Mouse (Mus musculus) hindbrain, embryonic 11.5 days (tissue): ENCODE results near the gene Max. TPM values are rescaled to one million over a fixed set of nuclear protein-coding genes. Genes with fewer than 3 reads are reported as not detected.

ENCODE experiments used
- ATAC-seq: fragments of 200-750 bp; cut with Nextera tagmentation; 2 replicates; pipeline ENCODE4 v1.8.0; 2017; ENCODE audit warnings: mild to moderate bottlenecking, moderate TSS enrichment, moderate library complexity; ENCODE audit not compliant: low FRiP score
- DNase-seq: peaks from one replicate; pipeline ENCODE4 v3.0.0-alpha.2; 2015; ENCODE audit warnings: low spot score
- H3K27ac ChIP-seq: fragments of 300-500 bp; sonication (generic); 2 replicates; pipeline ENCODE4 v1.5.1; 2014; ENCODE audit warnings: mild to moderate bottlenecking, low read depth, low read length
- H3K27me3 ChIP-seq: fragments of 300-500 bp; sonication (generic); 2 replicates; pipeline ENCODE4 v1.6.1; 2014; ENCODE audit warnings: mild to moderate bottlenecking, low read length, moderate library complexity, mixed read lengths; ENCODE audit not compliant: control insufficient read depth, insufficient read depth
- H3K36me3 ChIP-seq: fragments of 300-500 bp; sonication (generic); 2 replicates; pipeline ENCODE4 v1.6.1; 2014; ENCODE audit warnings: mild to moderate bottlenecking, low read length, moderate library complexity, mixed read lengths; ENCODE audit not compliant: control insufficient read depth, insufficient read depth
- H3K4me1 ChIP-seq: fragments of 300-500 bp; sonication (generic); replicated peaks from 2 replicates; pipeline ENCODE4 v1.6.1; 2014; ENCODE audit warnings: low read length, mixed read lengths; ENCODE audit not compliant: control insufficient read depth, insufficient read depth
- H3K4me2 ChIP-seq: fragments of 300-500 bp; sonication (generic); replicated peaks from 2 replicates; pipeline ENCODE4 v1.6.1; 2014; ENCODE audit warnings: mild to moderate bottlenecking, low read depth, low read length
- H3K4me3 ChIP-seq: fragments of 300-500 bp; sonication (generic); 2 replicates; pipeline ENCODE4 v1.5.1; 2014; ENCODE audit warnings: low read depth, low read length
- H3K9ac ChIP-seq: fragments of 300-500 bp; sonication (generic); 2 replicates; pipeline ENCODE4 v1.6.1; 2014; ENCODE audit warnings: low read depth, low read length
- H3K9me3 ChIP-seq: fragments of 300-500 bp; sonication (generic); 2 replicates; pipeline ENCODE4 v1.6.1; 2016; ENCODE audit warnings: low read length; ENCODE audit not compliant: control insufficient read depth
- WGBS: fragments of 180-500 bp; shearing (Covaris S2); extraction: QIAGEN DNeasy Blood & Tissue Kit; methylation state at CpG from one replicate; pipeline ENCODE4 v1.1.7; 2014; 5-methylcytosine and 5-hydroxymethylcytosine counted together
- polyA plus RNA-seq: library from polyadenylated mRNA; unstranded; fragments of >200 nt; fragmentation: Nextera tagmentation; extraction: Ambion mirVana; gene quantifications from 2 replicates; pipeline ENCODE4 v1.2.1, GENCODE M21; 2014

Gene Max
- polyA plus RNA-seq, 1 experiment from 2014 or later, result 48.4 TPM

DNA sequence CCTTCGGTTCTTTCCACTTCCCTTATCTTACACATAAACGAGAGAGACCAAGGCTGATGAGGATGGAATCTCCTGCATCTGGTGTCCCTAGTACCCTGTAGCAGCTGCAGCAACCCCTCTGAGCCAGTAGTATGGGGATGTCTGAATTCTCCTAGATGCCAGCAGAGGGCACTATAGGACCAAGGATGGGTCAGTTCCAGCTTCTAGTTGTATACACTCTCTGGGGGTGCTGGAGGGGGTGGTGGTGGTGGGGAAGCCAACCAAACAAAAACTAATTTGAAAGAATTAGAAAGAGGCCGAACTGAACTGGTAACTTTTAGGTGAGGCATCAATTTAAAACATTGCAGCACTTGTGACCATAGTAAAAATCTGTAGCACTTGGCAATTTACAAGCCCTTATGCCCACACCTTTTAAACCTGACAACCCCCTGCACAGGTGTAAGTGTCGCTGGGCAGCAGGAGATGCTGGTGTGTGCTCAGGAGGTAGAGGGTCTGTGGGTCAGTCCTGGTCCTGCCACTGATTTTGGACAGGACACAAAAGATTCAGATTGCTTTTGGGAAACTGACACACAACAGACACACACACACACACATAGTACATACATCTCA lies 38.2 kb upstream of the Max start:
- H3K27ac ChIP-seq, result no peak overlapping the region
- no peaks in the 10 kb centered on the region for H3K36me3 ChIP-seq
- 17% methylated on average over 4 of the region's 4 CpGs for WGBS
- 0 out of 2 replicates have a peak, but pooled peaks cover 2% of the 10 kb centered on the region for H3K4me1 ChIP-seq
- DNase-seq (peak; percentile 85), ATAC-seq (peak; percentile 83)
- H3K4me3 ChIP-seq, result no peak overlapping the region
- H3K4me2 ChIP-seq, result no peak overlapping the region
- no peaks in the 10 kb centered on the region for H3K27me3 ChIP-seq
- no peaks in the 10 kb centered on the region for H3K9me3 ChIP-seq
- no peak overlapping the region for H3K9ac ChIP-seq

DNA sequence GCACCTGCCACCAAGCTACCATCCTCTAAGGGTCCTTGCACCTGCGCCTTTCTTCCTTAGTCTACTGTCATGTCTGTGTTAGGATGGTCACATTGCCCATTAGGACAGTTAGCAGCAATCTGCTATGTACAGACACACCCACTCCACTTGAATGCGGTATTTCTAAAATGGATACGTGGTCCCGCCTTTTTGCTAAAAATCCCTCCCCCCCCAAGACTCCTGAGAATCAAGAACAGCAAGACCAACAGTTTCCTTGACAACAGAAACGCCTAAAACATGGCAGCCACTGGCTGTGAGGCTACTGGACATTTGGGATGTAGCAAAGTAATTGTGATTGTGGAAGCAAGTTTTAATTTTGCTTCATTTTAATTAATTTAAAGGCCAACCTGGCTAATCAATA lies 32.8 kb upstream of the Max start:
- H3K4me1 ChIP-seq, result no peaks in the 10 kb centered on the region
- WGBS, result 93% methylated on average over 5 of the region's 5 CpGs
- ATAC-seq, result no peak

GRCm38 (mm10) chr12:76992891-76993529 lies 31.0 kb upstream of the Max start:
- 91% methylated on average over 16 of the region's 16 CpGs for WGBS
- Histone ChIP-seq H3K4me3 (no peak overlapping the region), H3K36me3 (no peaks in the 10 kb centered on the region), H3K9me3 (no peaks in the 10 kb centered on the region), H3K9ac (no peak overlapping the region), H3K27ac (no peak overlapping the region), H3K27me3 (no peaks in the 10 kb centered on the region), H3K4me2 (no peak overlapping the region), H3K4me1 (no peaks in the 10 kb centered on the region)
- no peak for ATAC-seq
- DNase-seq, result no peak

More for the DNA sequence above, 32.8 kb upstream of the Max start:
- DNase-seq, result no peak
- Histone ChIP-seq H3K27me3 (no peaks in the 10 kb centered on the region), H3K4me2 (no peak overlapping the region), H3K4me3 (no peak overlapping the region), H3K9me3 (no peaks in the 10 kb centered on the region), H3K9ac (no peak overlapping the region), H3K36me3 (no peaks in the 10 kb centered on the region), H3K27ac (no peak overlapping the region)

DNA sequence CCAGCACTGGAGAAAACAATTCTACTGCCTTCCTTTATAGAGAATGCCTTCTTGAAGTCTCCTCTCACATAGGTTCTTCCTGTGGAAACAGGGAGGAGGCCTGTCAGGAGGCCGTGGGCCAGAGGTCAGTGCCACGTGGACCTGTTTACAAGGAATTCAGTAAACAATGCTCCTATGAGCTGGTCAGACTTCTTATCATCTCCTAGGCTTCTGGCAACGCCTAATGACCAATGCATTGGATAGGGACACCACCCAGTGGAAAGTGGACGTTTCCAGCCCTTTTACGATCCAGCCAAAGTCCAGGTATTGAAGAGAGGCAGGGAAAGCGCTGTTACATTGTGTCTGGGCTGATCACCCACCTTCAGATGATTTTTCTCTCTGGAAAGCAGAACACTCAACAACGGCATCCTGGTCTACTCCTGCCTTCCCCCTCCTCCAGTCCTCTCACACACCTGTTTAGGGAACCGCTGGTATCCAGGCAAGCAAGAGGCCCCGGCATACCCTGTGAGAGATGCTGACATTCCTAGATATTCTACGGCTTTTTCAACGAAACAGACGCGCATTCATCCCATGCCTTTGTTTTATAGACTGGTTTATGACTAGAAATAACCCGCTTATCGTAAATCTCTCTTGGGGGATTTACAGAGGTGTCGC lies 20.9 kb upstream of the Max start:
- Histone ChIP-seq H3K4me3 (no peak overlapping the region), H3K9ac (no peak overlapping the region), H3K9me3 (no peaks in the 10 kb centered on the region), H3K27ac (no peak overlapping the region), H3K36me3 (no peaks in the 10 kb centered on the region), H3K4me1 (no peaks in the 10 kb centered on the region), H3K27me3 (no peaks in the 10 kb centered on the region), H3K4me2 (no peak overlapping the region)
- ATAC-seq, result no peak
- WGBS, result 90% methylated on average over 16 of the region's 16 CpGs
- DNase-seq, result no peak

DNA sequence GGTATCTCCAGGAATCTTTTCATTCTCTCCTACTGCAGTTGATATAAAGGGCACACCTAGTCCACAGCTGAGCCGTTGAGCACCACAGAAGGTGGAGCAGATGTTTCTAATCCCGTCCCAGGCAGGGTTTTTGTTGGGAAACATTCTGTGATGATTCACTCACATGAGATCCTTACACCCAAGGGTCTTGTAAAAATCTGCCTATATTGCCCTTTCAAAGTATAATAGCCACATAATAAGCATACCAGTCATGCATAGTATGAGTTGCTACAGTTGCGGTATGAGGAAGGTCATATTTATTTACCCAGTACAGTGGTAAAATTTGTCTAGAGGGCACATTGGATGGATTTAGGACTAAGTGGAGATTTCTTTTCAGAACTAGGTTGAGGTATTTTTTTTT lies 17.5 kb upstream of the Max start:
- Histone ChIP-seq H3K27me3 (no peaks in the 10 kb centered on the region), H3K9ac (no peak overlapping the region), H3K4me1 (no peaks in the 10 kb centered on the region), H3K4me2 (no peak overlapping the region), H3K9me3 (no peaks in the 10 kb centered on the region), H3K27ac (no peak overlapping the region), H3K4me3 (no peak overlapping the region), H3K36me3 (no peaks in the 10 kb centered on the region)
- DNase-seq (no peak), ATAC-seq (no peak)
- WGBS, result 83% methylated on average over 3 of the region's 3 CpGs

- no peak for ATAC-seq
- H3K27ac ChIP-seq, result no peak overlapping the region
- 86% methylated on average over 10 of the region's 10 CpGs for WGBS
- no peak overlapping the region for H3K4me2 ChIP-seq
- H3K36me3 ChIP-seq, result no peaks in the 10 kb centered on the region
- DNase-seq, result no peak
- no peaks in the 10 kb centered on the region for H3K27me3 ChIP-seq
- H3K4me3 ChIP-seq, result no peak overlapping the region
- no peak overlapping the region for H3K9ac ChIP-seq
- no peaks in the 10 kb centered on the region for H3K4me1 ChIP-seq
- no peaks in the 10 kb centered on the region for H3K9me3 ChIP-seq
Measured at GRCm38 (mm10) chr12:76972669-76973068, 10.7 kb upstream of the Max start.

DNA sequence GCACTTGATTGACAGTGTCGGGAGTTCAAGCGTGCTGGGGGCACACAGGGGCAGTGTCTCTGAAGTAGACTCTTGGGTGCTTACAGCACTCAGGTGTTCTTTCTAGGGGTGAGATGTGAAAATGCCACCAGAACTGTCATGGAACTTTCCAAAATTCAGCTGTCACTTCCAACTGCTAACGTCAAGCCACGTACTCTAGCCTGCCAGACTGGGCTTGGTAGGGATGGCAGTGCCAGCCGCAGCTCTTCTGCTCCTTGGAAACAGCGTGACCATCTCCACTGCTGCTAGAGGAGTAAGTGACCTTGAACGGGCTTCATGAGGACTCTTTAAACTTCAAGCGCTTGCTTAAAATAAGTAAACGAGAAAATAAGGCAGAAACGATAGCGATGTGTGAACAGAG lies 10.2 kb upstream of the Max start:
- 92% methylated on average over 11 of the region's 11 CpGs for WGBS
- no peak for ATAC-seq

DNA sequence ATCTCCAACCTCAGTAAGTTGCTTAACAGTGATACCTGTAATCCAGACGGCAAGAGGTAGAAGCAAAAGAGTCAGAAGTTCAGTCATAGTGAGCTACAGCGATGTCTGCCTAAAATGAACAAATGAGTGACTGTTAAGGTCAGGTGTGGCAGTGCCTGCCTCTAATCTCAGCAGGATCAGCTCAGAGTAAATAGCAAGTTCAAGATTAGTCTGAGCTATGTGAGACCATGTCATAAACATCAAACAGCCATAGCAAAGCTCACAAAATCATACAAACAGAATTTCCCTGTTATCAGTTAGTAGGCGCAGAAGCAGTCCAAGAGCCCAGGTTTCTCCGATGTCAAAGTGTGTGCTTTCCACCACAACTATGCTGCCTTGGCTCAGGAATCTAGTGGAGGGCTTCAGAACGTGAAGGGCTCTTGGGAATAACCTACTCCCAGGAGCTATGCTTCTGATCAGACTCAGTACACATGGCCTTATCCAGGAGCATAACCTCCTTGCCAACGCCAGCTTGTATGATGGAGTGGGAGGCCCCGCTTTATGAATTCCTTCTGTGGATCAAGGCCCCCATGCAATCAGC lies 9.7 kb upstream of the Max start:
- no peaks in the 10 kb centered on the region for H3K36me3 ChIP-seq
- ATAC-seq (no peak), DNase-seq (no peak)
- no peak overlapping the region for H3K4me3 ChIP-seq
- no peak overlapping the region for H3K9ac ChIP-seq
- no peaks in the 10 kb centered on the region for H3K9me3 ChIP-seq
- H3K4me1 ChIP-seq, result no peaks in the 10 kb centered on the region
- H3K27ac ChIP-seq, result no peak overlapping the region
- WGBS, result 89% methylated on average over 7 of the region's 7 CpGs
- no peaks in the 10 kb centered on the region for H3K27me3 ChIP-seq
- H3K4me2 ChIP-seq, result no peak overlapping the region

More for the DNA sequence above, 10.2 kb upstream of the Max start:
- H3K4me2 ChIP-seq, result no peak overlapping the region
- H3K4me1 ChIP-seq, result no peaks in the 10 kb centered on the region
- no peak overlapping the region for H3K27ac ChIP-seq
- no peaks in the 10 kb centered on the region for H3K9me3 ChIP-seq
- no peak for DNase-seq
- no peak overlapping the region for H3K9ac ChIP-seq
- H3K27me3 ChIP-seq, result no peaks in the 10 kb centered on the region
- H3K36me3 ChIP-seq, result no peaks in the 10 kb centered on the region
- no peak overlapping the region for H3K4me3 ChIP-seq
